Mouse (Mus musculus): ENCODE data around the gene Mef2b.

DNA sequence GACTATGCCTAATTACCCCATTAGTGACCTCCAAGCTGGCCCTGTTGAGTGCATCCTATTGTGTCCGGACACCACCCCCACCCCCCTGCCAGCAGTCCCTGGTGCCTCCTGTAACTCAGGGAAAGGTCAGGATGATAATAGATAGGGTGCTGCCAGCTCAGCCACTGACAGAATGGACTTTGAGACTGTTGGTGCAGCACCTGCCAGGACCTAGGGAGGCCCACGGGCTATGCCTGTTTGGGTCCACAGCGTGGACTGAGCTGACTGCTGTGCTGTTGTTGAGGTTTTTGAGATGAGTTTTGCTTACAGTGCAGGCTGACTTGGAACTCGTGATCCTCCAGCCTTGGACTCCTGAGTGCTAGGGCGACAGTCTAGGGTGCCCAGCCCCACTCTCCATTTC lies 53.7 kb downstream of the Mef2b start:
- TF ChIP-seq POLR2A (IDR thresholded peaks at IDR 0.05; ENCODE audit: extremely low read depth, insufficient read depth, low read length), result no peak
- TF ChIP-seq CTCF (IDR thresholded peaks at IDR 0.05; ENCODE audit: low read depth, low read length), result no peak
